Mouse (Mus musculus) C2C12 (cell line): ENCODE measurements at regions not wholly inside any gene's neighbourhood (a gene's known extent, or its start where the extent isn't known, plus 50 kb on each side); places are given as distances from the start of the nearest gene placed in this dataset.

ENCODE experiments used
- H3K27me3 ChIP-seq: one replicate; pipeline ENCODE4 v1.6.1; 2011; ENCODE audit not compliant: control insufficient read depth, insufficient read depth, insufficient read length
- H3K36me3 ChIP-seq: one replicate; pipeline ENCODE4 v1.6.1; 2011; ENCODE audit not compliant: control insufficient read depth, insufficient read depth
- H3K4me3 ChIP-seq: one replicate; pipeline ENCODE4 v1.5.1; 2011; ENCODE audit warnings: mild to moderate bottlenecking, control low read depth; ENCODE audit not compliant: poor library complexity, insufficient read depth, severe bottlenecking
- H3K79me2 ChIP-seq: one replicate; pipeline ENCODE4 v1.6.1; 2011; ENCODE audit not compliant: control insufficient read depth, insufficient read depth
- H3K79me3 ChIP-seq: one replicate; pipeline ENCODE4 v1.6.1; 2011; ENCODE audit warnings: low read depth, control low read depth
- H3ac ChIP-seq: one replicate; pipeline ENCODE3; 2011; ENCODE audit warnings: low read depth; ENCODE audit not compliant: control insufficient read depth, insufficient read length
- CEBPB ChIP-seq: IDR thresholded peaks from one replicate; pipeline ENCODE4 v1.6.1; 2011; ENCODE audit warnings: low read depth, mild to moderate bottlenecking, control low read depth, moderate library complexity
- CTCF ChIP-seq: IDR thresholded peaks from one replicate; pipeline ENCODE4 v1.5.1; 2011; ENCODE audit not compliant: control insufficient read depth, insufficient read depth, insufficient read length
- FOSL1 ChIP-seq: IDR thresholded peaks from one replicate; pipeline ENCODE4 v1.8.0; 2011; ENCODE audit warnings: mild to moderate bottlenecking, low read length; ENCODE audit not compliant: poor library complexity, insufficient read depth, severe bottlenecking
- MAX ChIP-seq: IDR thresholded peaks from one replicate; pipeline ENCODE4 v1.6.1; 2011; ENCODE audit warnings: mild to moderate bottlenecking, control low read depth
- MYOD1 ChIP-seq: IDR thresholded peaks from one replicate; pipeline ENCODE4 v1.6.1; 2011; ENCODE audit warnings: low read depth; ENCODE audit not compliant: control insufficient read depth, insufficient read length
- MYOG ChIP-seq: IDR thresholded peaks from one replicate; pipeline ENCODE4 v1.6.1; 2011; ENCODE audit not compliant: control insufficient read depth, insufficient read length; ENCODE audit errors: extremely low read depth
- USF1 ChIP-seq: IDR thresholded peaks from one replicate; pipeline ENCODE4 v1.6.1; 2011; ENCODE audit warnings: low read depth, mild to moderate bottlenecking, control low read depth, moderate library complexity

DNA sequence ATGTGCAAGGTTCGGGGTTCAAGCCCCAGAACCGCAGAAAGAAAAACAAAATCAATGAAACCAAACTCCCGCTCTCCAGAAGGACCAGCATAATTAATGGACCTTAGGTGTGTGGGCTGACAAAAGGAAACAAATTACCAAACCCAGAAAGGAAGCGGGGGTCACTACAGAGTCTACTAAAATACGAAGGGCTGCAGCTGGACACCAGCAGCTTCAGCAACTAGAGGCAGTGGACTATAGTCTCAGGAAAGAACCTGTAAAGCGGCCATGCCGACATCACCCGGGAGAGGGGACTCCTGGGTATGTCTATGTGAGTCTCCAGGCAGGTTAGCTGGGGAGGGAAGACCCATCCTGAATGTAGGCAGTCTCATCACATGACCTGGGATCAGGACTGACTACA, 55.5 kb upstream of the Ppp2r5c start:
- Histone ChIP-seq H3K79me2 (no peaks in the 10 kb centered on the region), H3K79me3 (no peaks in the 10 kb centered on the region), H3K36me3 (no peaks in the 10 kb centered on the region), H3K27me3 (peaks cover 3% of the 10 kb centered on the region), H3K4me3 (no peak overlapping the region), H3ac (no peak overlapping the region)
- TF ChIP-seq FOSL1 (no peak), CTCF (no peak), MAX (no peak), MYOG (no peak), CEBPB (no peak), USF1 (no peak), MYOD1 (no peak)

DNA sequence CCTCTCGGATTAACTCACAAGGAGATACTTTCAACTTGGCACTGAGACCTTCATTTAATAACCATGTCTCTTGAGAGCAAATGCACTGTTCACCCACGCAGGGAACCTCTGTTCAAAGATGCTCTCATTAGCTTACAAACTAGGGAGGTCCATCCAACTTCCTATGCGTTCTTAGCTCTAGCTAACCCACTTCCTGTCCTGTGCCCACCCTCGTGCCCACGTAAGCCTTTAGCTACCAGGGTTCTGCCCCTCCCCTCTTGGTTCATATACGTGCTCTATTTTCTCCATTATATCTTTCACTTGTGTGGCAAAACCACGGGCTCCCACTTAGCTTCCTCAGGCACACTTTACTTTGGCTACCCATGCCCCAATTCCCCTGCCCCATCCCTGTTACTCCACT, 53.4 kb upstream of the Ppp2r5c start:
- H3K79me3 ChIP-seq: no peaks in the 10 kb centered on the region
- H3K79me2 ChIP-seq: no peaks in the 10 kb centered on the region
- no peak overlapping the region for H3ac ChIP-seq
- H3K36me3 ChIP-seq: no peaks in the 10 kb centered on the region
- TF ChIP-seq CEBPB (no peak), USF1 (no peak), FOSL1 (no peak), MAX (no peak), CTCF (no peak), MYOG (no peak), MYOD1 (no peak)
- no peak overlapping the region for H3K4me3 ChIP-seq
- H3K27me3 ChIP-seq: peaks cover 3% of the 10 kb centered on the region
